Mouse (Mus musculus) layer of hippocampus, adult 2 months (tissue): ENCODE measurements at regions not wholly inside any gene's neighbourhood (a gene's known extent, or its start where the extent isn't known, plus 50 kb on each side); places are given as distances from the start of the nearest gene placed in this dataset.
A peak's percentile ranks its signal among the peaks of the same experiment; 100 is the strongest.

ENCODE experiments used
- DNase-seq, 2 experiments: peaks; one replicate each; pipeline ENCODE4 v3.0.0; 2022; ENCODE audit warnings: low spot score in 2 of 2
- H3K27ac ChIP-seq: fragments of 200-600 bp; 2 replicates; pipeline ENCODE4 v1.8.1; 2022
- H3K4me3 ChIP-seq: fragments of 200-600 bp; 2 replicates; pipeline ENCODE4 v1.8.1; 2022; ENCODE audit warnings: mild to moderate bottlenecking
- CTCF ChIP-seq: fragments of 200-600 bp; conservative IDR thresholded peaks from 2 replicates; pipeline ENCODE4 v1.8.1; 2022; ENCODE audit warnings: antibody characterized with exemption, mild to moderate bottlenecking, moderate library complexity

GRCm38 (mm10) chr14:64552951-64553350 is 448.9 kb downstream of the Prss52 start:
- no peak for TF ChIP-seq CTCF
- H3K27ac ChIP-seq: no peak overlapping the region
- H3K4me3 ChIP-seq: no peak overlapping the region
- DNase-seq: no peak

GRCm38 (mm10) chr14:64556042-64556441 is 452.0 kb downstream of the Prss52 start:
- H3K4me3 ChIP-seq: no peak overlapping the region
- no peak for DNase-seq
- H3K27ac ChIP-seq: no peak overlapping the region
- no peak for TF ChIP-seq CTCF

GRCm38 (mm10) chr14:64557453-64557852 is 453.4 kb downstream of the Prss52 start:
- Histone ChIP-seq H3K4me3 (no peak overlapping the region), H3K27ac (no peak overlapping the region)
- peak; percentile 49 for TF ChIP-seq CTCF
- no peak for DNase-seq

GRCm38 (mm10) chr14:64568689-64569088 is 464.6 kb downstream of the Prss52 start:
- no peak overlapping the region for H3K4me3 ChIP-seq
- no peak for DNase-seq
- TF ChIP-seq CTCF: no peak
- no peak overlapping the region for H3K27ac ChIP-seq

GRCm38 (mm10) chr14:64570951-64571350 is 466.9 kb downstream of the Prss52 start:
- Histone ChIP-seq H3K27ac (peak overlapping the region; percentile 39; the same call in 1 of the 2 replicates), H3K4me3 (no peak overlapping the region)
- DNase-seq: no peak
- TF ChIP-seq CTCF: no peak

GRCm38 (mm10) chr14:64572756-64573155 is 468.7 kb downstream of the Prss52 start:
- no peak for TF ChIP-seq CTCF
- Histone ChIP-seq H3K4me3 (no peak overlapping the region), H3K27ac (peak overlapping the region; percentile 65)
- no peak for DNase-seq

- DNase-seq: no peak
- Histone ChIP-seq H3K27ac (peak overlapping the region; percentile 94), H3K4me3 (peak overlapping the region; percentile 63)
- no peak for TF ChIP-seq CTCF
These were observed 469.7 kb downstream of the Prss52 start for GRCm38 (mm10) chr14:64573773-64574172.

- TF ChIP-seq CTCF: no peak
- H3K27ac ChIP-seq: peak overlapping the region; percentile 94
- DNase-seq: no peak
- peak overlapping the region; percentile 63 for H3K4me3 ChIP-seq
These were observed 470.2 kb downstream of the Prss52 start for GRCm38 (mm10) chr14:64574277-64574676.

GRCm38 (mm10) chr14:64574773-64575172 is 470.7 kb downstream of the Prss52 start:
- peak overlapping the region; percentile 94 for H3K27ac ChIP-seq
- H3K4me3 ChIP-seq: peak overlapping the region; percentile 63
- no peak for TF ChIP-seq CTCF
- DNase-seq: no peak

- Histone ChIP-seq H3K27ac (peak overlapping the region; percentile 94), H3K4me3 (peak overlapping the region; percentile 63)
- DNase-seq: peak in 1 of 2 experiments; percentile 14
- TF ChIP-seq CTCF: no peak
These were observed 471.9 kb downstream of the Prss52 start for GRCm38 (mm10) chr14:64575954-64576353.

GRCm38 (mm10) chr14:64580086-64580485 is 476.0 kb downstream of the Prss52 start:
- H3K27ac ChIP-seq: peak overlapping the region; percentile 84; the same call in 1 of the 2 replicates
- peak in 1 of 2 experiments; percentile 8 for DNase-seq
- no peak overlapping the region for H3K4me3 ChIP-seq
- TF ChIP-seq CTCF: no peak

- DNase-seq: peak in 1 of 2 experiments; percentile 8
- peak; percentile 16 for TF ChIP-seq CTCF
- Histone ChIP-seq H3K4me3 (no peak overlapping the region; the same call in 1 of the 2 replicates), H3K27ac (peak overlapping the region; percentile 84)
These were observed 476.8 kb downstream of the Prss52 start for GRCm38 (mm10) chr14:64580862-64581261.

- TF ChIP-seq CTCF: no peak
- DNase-seq: no peak
- Histone ChIP-seq H3K4me3 (no peak overlapping the region; the same call in 1 of the 2 replicates), H3K27ac (peak overlapping the region; percentile 84)
These were observed 477.6 kb downstream of the Prss52 start for GRCm38 (mm10) chr14:64581705-64582104.

- DNase-seq: no peak
- TF ChIP-seq CTCF: no peak
- H3K27ac ChIP-seq: peak overlapping the region; percentile 77
- H3K4me3 ChIP-seq: no peak overlapping the region
These were observed 478.7 kb downstream of the Prss52 start for GRCm38 (mm10) chr14:64582822-64583221.
